Mouse (Mus musculus) hindbrain, embryonic 14.5 days (tissue): ENCODE data around the gene Nacc1. TPM values are rescaled to one million over a fixed set of nuclear protein-coding genes. Genes with fewer than 3 reads are reported as not detected.

Experiments
- ATAC-seq: fragments of 200-750 bp; cut with Nextera tagmentation; 2 replicates; pipeline ENCODE4 v1.8.0; 2017; ENCODE audit warnings: moderate number of reproducible peaks, mild to moderate bottlenecking, moderate TSS enrichment, moderate library complexity; ENCODE audit not compliant: low FRiP score
- DNase-seq: peaks from one replicate; pipeline ENCODE4 v3.0.0-alpha.2; 2015; ENCODE audit warnings: low spot score
- H3K27ac ChIP-seq: fragments of 300-500 bp; sonication (generic); 2 replicates; pipeline ENCODE4 v1.5.1; 2014; ENCODE audit warnings: mild to moderate bottlenecking, moderate library complexity
- H3K27me3 ChIP-seq: fragments of 300-500 bp; sonication (generic); 2 replicates; pipeline ENCODE4 v1.6.1; 2014; ENCODE audit warnings: mild to moderate bottlenecking, low read length, mixed read lengths; ENCODE audit not compliant: control insufficient read depth, insufficient read depth
- H3K36me3 ChIP-seq: fragments of 300-500 bp; sonication (generic); replicated peaks from 2 replicates; pipeline ENCODE4 v1.6.1; 2014; ENCODE audit not compliant: control insufficient read depth, insufficient read depth
- H3K4me1 ChIP-seq: fragments of 300-500 bp; sonication (generic); replicated peaks from 2 replicates; pipeline ENCODE4 v1.6.1; 2014; ENCODE audit warnings: antibody characterized with exemption, low read length, mixed read lengths; ENCODE audit not compliant: control insufficient read depth, insufficient read depth
- H3K4me2 ChIP-seq: fragments of 300-500 bp; sonication (generic); replicated peaks from 2 replicates; pipeline ENCODE4 v1.6.1; 2014; ENCODE audit warnings: mild to moderate bottlenecking, moderate library complexity
- H3K4me3 ChIP-seq: fragments of 300-500 bp; sonication (generic); replicated peaks from 2 replicates; pipeline ENCODE4 v1.5.1; 2014; ENCODE audit warnings: mild to moderate bottlenecking, low read length
- H3K9ac ChIP-seq: fragments of 300-500 bp; sonication (generic); 2 replicates; pipeline ENCODE4 v1.6.1; 2014
- H3K9me3 ChIP-seq: fragments of 300-500 bp; sonication (generic); 2 replicates; pipeline ENCODE4 v1.6.1; 2016; ENCODE audit warnings: low read length; ENCODE audit not compliant: control insufficient read depth
- WGBS: fragments of 180-500 bp; shearing (Covaris S2); extraction: QIAGEN DNeasy Blood & Tissue Kit; methylation state at CpG from one replicate; pipeline ENCODE4 v1.1.7; 2014; 5-methylcytosine and 5-hydroxymethylcytosine counted together
- polyA plus RNA-seq: library from polyadenylated mRNA; unstranded; fragments of >200 nt; fragmentation: Nextera tagmentation; extraction: Ambion mirVana; gene quantifications from 2 replicates; pipeline ENCODE4 v1.2.1, GENCODE M21; 2014

Nacc1 gene
- polyA plus RNA-seq, 1 experiment from 2014 or later, result 18.1 TPM

DNA sequence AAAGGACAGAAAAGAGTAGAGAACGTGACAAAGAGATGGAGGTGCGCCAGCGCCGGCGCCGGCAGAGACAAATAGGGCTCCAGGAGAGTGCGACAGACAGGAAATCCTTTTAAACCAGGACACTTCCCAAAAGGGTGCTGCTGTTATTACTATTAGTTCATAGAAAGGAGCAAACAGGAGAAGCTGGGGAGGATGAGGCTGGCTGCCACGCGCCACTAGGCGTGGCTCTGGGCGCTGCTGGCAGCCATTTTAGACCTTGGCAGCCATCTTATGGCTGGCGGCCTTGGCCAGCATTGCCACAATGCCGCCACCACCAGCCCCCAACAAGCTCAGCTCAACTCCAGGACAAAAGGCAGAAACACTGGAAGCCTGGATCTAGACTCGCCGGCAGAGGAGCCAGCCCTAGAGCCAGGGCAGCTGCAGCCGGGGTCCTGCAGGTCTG is 42.3 kb upstream of the Nacc1 start:
- WGBS, result 84% methylated on average over 16 of the region's 16 CpGs
- H3K27ac ChIP-seq, result peak overlapping the region; percentile 83
- DNase-seq (no peak), ATAC-seq (no peak)
- no peak overlapping the region for H3K9ac ChIP-seq
- H3K4me1 ChIP-seq, result peaks cover 66% of the 10 kb centered on the region
- H3K36me3 ChIP-seq, result peaks cover 4% of the 10 kb centered on the region
- H3K9me3 ChIP-seq, result no peaks in the 10 kb centered on the region
- H3K27me3 ChIP-seq, result no peaks in the 10 kb centered on the region
- H3K4me2 ChIP-seq, result no peak overlapping the region
- H3K4me3 ChIP-seq, result no peak overlapping the region

DNA sequence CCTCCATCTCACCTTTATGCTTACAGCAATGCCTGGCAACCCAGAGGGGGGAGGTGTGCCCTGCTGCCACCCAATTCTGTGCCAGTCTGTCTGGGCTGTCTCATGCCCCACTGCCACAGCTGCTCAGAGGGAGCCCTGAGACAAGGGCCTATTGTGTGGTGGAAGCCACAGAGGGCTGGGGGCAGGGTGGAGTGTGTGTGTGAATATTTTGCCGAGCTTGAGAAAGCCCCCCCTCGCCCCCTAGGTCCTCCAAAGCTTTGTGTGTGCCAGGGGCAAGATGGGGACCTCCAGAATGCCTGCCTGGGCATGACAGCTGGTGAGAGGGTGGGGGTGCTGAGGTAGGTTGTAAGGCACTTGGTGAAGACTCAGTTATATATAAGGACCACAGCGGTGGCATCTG is 40.8 kb upstream of the Nacc1 start:
- Histone ChIP-seq H3K36me3 (peaks cover 4% of the 10 kb centered on the region), H3K4me3 (no peak overlapping the region), H3K9ac (no peak overlapping the region; the same call in 1 of the 2 replicates), H3K27ac (peak overlapping the region; percentile 76), H3K4me1 (peaks cover 78% of the 10 kb centered on the region), H3K27me3 (peaks cover 4% of the 10 kb centered on the region), H3K4me2 (no peak overlapping the region), H3K9me3 (no peaks in the 10 kb centered on the region)
- peak; percentile 80 for ATAC-seq
- 37% methylated on average over 3 of the region's 3 CpGs for WGBS
- DNase-seq, result no peak

DNA sequence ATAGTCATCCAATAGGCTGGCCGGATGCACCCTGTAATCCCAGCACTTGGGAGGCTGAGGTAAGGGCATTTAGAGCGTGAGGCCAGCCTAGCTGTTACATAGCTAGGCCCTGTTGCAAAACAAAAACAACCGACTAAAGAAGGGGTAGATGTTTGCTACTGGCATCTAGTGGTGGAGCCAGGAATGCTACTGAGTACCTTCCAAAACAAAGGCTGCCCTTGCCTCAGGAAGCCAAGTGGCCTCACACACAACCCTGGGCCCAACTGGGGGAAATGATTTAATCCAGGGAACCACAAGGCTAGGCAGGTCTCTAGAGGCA is 38.2 kb upstream of the Nacc1 start:
- H3K27me3 ChIP-seq, result peaks cover 5% of the 10 kb centered on the region
- no peak overlapping the region for H3K4me2 ChIP-seq
- H3K36me3 ChIP-seq, result peaks cover 8% of the 10 kb centered on the region
- no peak overlapping the region for H3K4me3 ChIP-seq
- DNase-seq (no peak), ATAC-seq (no peak)
- peak overlapping the region; percentile 44 for H3K27ac ChIP-seq
- no peak overlapping the region for H3K9ac ChIP-seq
- no peaks in the 10 kb centered on the region for H3K9me3 ChIP-seq
- H3K4me1 ChIP-seq, result peaks cover 68% of the 10 kb centered on the region
- WGBS, result 22% methylated on average over 3 of the region's 3 CpGs

DNA sequence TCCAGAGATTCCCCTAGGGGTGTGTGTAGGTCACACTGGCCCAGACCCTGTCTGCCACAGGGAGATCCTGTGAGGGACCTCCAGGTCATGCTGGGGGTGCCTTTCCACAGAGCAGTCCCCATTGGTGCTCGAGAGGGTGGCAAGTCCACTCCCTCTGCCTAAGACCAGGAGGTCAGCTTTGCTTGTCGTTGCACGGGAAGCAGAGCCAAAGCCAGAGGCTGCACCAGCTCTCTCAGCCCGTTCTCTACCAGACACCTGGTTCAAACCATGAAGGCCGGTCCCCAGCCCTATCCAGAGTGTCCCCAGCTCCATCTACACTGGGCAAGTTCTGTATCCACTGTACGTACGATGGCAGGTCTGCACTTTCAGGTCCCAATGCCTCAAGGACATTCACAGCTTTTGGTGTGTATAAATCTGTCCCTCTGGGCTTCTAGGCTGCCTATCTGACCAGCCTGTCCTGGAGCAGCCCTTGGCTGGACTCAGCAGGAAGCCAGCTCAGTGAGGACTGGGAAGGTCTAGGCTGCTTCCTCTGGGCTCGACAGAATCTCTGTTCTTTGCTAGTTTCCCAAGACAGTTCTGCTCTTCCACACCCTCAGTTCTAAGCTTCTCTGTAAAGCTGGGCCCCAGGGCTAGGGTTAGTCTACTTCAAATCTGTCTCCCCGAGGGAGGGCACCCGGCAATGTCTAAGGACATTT is 37.7 kb upstream of the Nacc1 start:
- Histone ChIP-seq H3K9me3 (no peaks in the 10 kb centered on the region), H3K4me1 (peaks cover 63% of the 10 kb centered on the region), H3K4me2 (no peak overlapping the region), H3K9ac (no peak overlapping the region), H3K36me3 (peaks cover 8% of the 10 kb centered on the region), H3K4me3 (no peak overlapping the region), H3K27me3 (peaks cover 5% of the 10 kb centered on the region), H3K27ac (peak overlapping the region; percentile 44)
- DNase-seq, result no peak
- 59% methylated on average over 10 of the region's 10 CpGs for WGBS
- no peak for ATAC-seq

DNA sequence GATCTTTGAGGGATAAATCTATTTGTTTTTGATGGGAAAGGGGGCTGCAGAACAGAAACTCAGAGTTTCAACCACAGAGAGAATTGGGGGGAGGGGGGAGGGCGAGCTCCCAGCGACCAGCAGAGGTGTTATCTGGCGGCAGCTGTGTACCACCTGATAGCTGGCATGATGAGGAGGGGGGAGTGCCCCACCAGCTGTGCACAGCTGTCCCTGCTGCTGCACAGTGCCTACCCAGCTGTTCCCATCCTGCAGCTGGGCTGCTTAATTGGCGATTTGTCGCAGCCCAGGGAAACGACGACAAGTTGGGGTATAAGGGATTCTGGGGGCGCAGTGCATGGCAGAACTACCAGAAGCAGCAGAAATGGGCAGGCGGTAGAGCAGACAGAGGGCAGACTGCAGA is 37.0 kb upstream of the Nacc1 start:
- Histone ChIP-seq H3K9ac (peak overlapping the region; percentile 45; the same call in 1 of the 2 replicates), H3K36me3 (peaks cover 13% of the 10 kb centered on the region), H3K27me3 (peaks cover 5% of the 10 kb centered on the region), H3K4me3 (no peak overlapping the region), H3K4me2 (no peak overlapping the region), H3K27ac (peak overlapping the region; percentile 81), H3K9me3 (no peaks in the 10 kb centered on the region), H3K4me1 (peaks cover 56% of the 10 kb centered on the region)
- DNase-seq, result no peak
- 56% methylated on average over 9 of the region's 9 CpGs for WGBS
- ATAC-seq, result no peak

DNA sequence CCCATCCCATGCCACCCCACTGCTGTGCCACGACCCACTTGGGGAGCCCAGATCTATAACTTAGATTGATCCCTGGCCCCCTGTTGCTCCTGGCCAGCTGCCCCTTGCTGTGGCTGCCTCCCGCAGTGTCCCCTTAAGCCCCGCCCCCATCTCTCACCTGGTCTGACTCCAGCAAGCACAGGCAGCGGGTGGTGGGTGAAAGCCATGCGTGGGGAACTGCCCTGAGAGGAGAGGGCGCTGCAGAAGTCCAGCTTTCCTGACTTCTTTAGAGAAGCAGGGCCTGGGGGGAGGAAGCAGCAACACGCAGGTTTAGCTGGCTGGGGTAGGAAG is 35.9 kb upstream of the Nacc1 start:
- ATAC-seq, result no peak
- WGBS, result 23% methylated on average over 7 of the region's 7 CpGs
- Histone ChIP-seq H3K9ac (peak overlapping the region; percentile 26; the same call in 1 of the 2 replicates), H3K4me1 (peaks cover 45% of the 10 kb centered on the region), H3K36me3 (peaks cover 13% of the 10 kb centered on the region), H3K4me2 (0 out of 2 replicates have a peak overlapping the region, but pooled peaks have one; percentile 18), H3K4me3 (no peak overlapping the region), H3K27ac (peak overlapping the region; percentile 81), H3K9me3 (no peaks in the 10 kb centered on the region), H3K27me3 (peaks cover 5% of the 10 kb centered on the region)
- no peak for DNase-seq

DNA sequence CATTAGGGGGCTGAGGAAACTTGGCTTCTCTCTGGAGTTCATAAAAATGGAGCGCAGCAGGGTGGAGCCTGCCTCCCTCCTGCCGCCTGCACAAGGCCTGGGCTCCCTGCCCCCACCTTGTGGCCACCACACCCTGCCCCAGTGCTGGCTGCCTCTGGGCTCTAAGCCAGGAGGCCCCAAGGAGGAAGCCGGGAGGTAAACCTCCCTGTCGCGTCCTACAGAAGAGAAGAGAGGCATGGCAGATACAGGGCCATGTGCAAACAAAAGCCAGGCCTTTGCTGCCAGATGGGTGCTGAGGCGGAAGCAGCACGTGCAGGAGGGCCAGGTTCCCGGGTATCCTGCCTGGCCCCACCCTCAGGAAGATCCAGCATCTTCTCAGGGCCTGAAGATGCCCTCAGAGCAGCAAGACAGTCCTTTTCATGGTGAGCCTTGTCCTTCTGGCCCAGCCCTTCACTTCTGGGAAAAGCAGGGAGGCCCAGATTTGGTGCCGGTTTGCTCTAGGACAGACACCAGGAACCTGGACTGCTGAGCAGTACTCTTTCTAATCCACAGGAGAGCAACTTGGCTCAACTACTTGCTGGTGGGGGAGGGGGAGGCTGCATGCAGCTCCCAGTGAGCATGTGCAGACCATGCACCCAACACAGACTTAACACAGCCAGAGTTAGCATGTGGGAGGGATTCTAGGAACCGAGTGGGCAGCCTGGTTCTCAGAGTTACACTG is 35.3 kb upstream of the Nacc1 start, which contains the start of gene G430095P16Rik:
Gene G430095P16Rik, plus strand, starts transcription at position 158 of the 721 bp plus-strand sequence.
- Histone ChIP-seq H3K4me1 (peaks cover 39% of the 10 kb centered on the region), H3K27ac (peak within 1 kb of the TSS; percentile 81), H3K4me2 (peak within 1 kb of the TSS; percentile 18; the same call in 1 of the 2 replicates), H3K27me3 (peaks cover 6% of the 10 kb centered on the region), H3K4me3 (no peak within 1 kb of the TSS), H3K9me3 (no peaks in the 10 kb centered on the region), H3K36me3 (peaks cover 13% of the 10 kb centered on the region), H3K9ac (peak within 1 kb of the TSS; percentile 26; the same call in 1 of the 2 replicates)
- WGBS, result 14% methylated on average over 10 of the region's 10 CpGs
- DNase-seq (no peak), ATAC-seq (peak; percentile 70; the same call in 1 of the 2 replicates)

DNA sequence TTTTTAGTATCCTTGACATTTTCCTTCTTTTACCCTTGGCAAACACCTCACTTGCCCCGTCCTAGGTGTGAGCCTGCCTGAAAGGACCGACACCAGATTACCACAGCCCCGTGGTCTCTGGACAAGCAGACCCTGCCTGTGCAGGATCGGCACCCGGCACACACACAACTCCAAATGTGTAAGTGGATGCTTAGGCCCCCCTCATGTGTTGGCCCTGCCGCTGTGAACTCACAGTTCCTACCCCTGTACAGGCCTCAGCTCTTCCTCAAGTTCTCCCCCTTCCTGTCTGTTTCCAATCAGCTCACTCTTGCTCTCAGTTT is 34.8 kb upstream of the Nacc1 start:
- peaks cover 9% of the 10 kb centered on the region for H3K36me3 ChIP-seq
- no peak for DNase-seq
- no peak overlapping the region for H3K4me3 ChIP-seq
- H3K27ac ChIP-seq, result peak overlapping the region; percentile 81
- no peak overlapping the region for H3K4me2 ChIP-seq
- ATAC-seq, result no peak; the same call in 1 of the 2 replicates
- H3K27me3 ChIP-seq, result peaks cover 11% of the 10 kb centered on the region
- H3K9me3 ChIP-seq, result no peaks in the 10 kb centered on the region
- 72% methylated on average over 6 of the region's 6 CpGs for WGBS
- peaks cover 39% of the 10 kb centered on the region for H3K4me1 ChIP-seq
- H3K9ac ChIP-seq, result no peak overlapping the region

DNA sequence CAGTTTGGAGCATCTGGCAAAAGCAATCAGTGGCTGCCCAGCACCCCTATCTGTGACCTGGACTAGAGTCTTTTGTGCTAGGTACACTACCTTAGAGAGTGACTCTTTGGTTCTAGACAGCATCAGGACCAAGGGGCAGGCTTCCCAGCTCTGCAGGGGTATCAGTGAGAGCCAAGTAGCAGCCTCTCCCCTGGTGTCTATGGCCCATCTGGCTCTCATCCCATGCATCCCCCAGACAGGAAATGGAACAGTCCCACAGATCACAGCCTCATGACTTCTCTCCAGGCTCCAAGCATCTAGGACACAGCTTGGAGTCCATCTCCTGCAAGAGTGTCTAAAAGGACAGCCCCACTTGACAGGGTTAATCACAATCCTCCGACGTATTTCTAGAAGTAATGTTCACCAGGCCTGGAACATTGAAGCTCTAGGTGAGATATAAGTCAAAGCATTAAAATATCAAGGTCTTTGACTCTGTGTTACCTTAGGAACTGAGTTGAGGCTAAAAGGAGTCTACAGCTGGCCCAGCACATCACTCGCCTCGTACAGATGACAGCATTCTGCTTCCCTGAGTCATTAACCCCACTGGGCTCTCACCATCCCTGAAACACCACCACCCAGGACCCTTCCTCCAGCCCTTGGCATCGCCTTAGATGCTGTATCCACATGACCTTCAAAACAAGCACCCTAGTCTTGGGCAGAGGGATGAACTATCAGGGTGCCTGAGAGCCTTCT is 31.5 kb upstream of the Nacc1 start:
- Histone ChIP-seq H3K4me3 (no peak overlapping the region), H3K27ac (no peak overlapping the region), H3K27me3 (peaks cover 38% of the 10 kb centered on the region), H3K4me2 (no peak overlapping the region), H3K36me3 (peaks cover 9% of the 10 kb centered on the region), H3K9me3 (no peaks in the 10 kb centered on the region), H3K4me1 (peaks cover 36% of the 10 kb centered on the region), H3K9ac (no peak overlapping the region)
- ATAC-seq (no peak), DNase-seq (no peak)
- WGBS, result 83% methylated on average over 5 of the region's 5 CpGs
